Mouse (Mus musculus) T-helper 1 cell (primary cell): ENCODE measurements at regions not wholly inside any gene's neighbourhood (a gene's known extent, or its start where the extent isn't known, plus 50 kb on each side); places are given as distances from the start of the nearest gene placed in this dataset.
"Not testable (repeated sequence)": the region's sequence is repeated elsewhere in the genome, so short reads cannot be mapped to it uniquely, and the experiment has no call there.

Experiments
- in situ Hi-C: fragments of 300-600 bp; cut with MboI, MseI; formaldehyde crosslinking; loops from one replicate; pipeline ENCODE4 v1.15.1; 2025; ENCODE audit warnings: high pct_unique_total_duplicates

- in situ Hi-C loops = no loop called here
Observed at GRCm38 (mm10) chr3:49686182-49686895, 70.8 kb downstream of the Pcdh18 start.

GRCm38 (mm10) chr3:49674921-49675320 lies 82.2 kb downstream of the Pcdh18 start:
- in situ Hi-C loops = no loop called here

GRCm38 (mm10) chr3:49672685-49673184 lies 84.4 kb downstream of the Pcdh18 start:
- in situ Hi-C loops = no loop called here

GRCm38 (mm10) chr3:49667543-49668338 lies 89.4 kb downstream of the Pcdh18 start:
- in situ Hi-C loops = no loop called here

- in situ Hi-C loops = no loop called here
Observed at GRCm38 (mm10) chr3:49666516-49666915, 90.6 kb downstream of the Pcdh18 start.

GRCm38 (mm10) chr3:49648895-49649175 lies 108.3 kb downstream of the Pcdh18 start:
- in situ Hi-C loops = no loop called here

GRCm38 (mm10) chr3:49648040-49648894 lies 108.9 kb downstream of the Pcdh18 start:
- in situ Hi-C loops = no loop called here

- in situ Hi-C loops = no loop called here
Observed at GRCm38 (mm10) chr3:49644993-49645392, 112.1 kb downstream of the Pcdh18 start.

- in situ Hi-C loops = no loop called here
Observed at GRCm38 (mm10) chr3:49643871-49644270, 113.3 kb downstream of the Pcdh18 start.

GRCm38 (mm10) chr3:49641966-49642758 lies 115.0 kb downstream of the Pcdh18 start:
- in situ Hi-C loops = no loop called here

- in situ Hi-C loops = no loop called here
Observed at GRCm38 (mm10) chr3:49641411-49641810, 115.7 kb downstream of the Pcdh18 start.

- in situ Hi-C loops = no loop called here
Observed at GRCm38 (mm10) chr3:49638601-49639000, 118.5 kb downstream of the Pcdh18 start.

- in situ Hi-C loops = no loop called here
Observed at GRCm38 (mm10) chr3:49636676-49637075, 120.4 kb downstream of the Pcdh18 start.

- in situ Hi-C loops = no loop called here
Observed at GRCm38 (mm10) chr3:49592706-49593451, 164.2 kb downstream of the Pcdh18 start.

GRCm38 (mm10) chr3:49590234-49590633 lies 166.9 kb downstream of the Pcdh18 start:
- in situ Hi-C loops = no loop called here

- in situ Hi-C loops = no loop called here
Observed at GRCm38 (mm10) chr3:49586531-49587168, 170.5 kb downstream of the Pcdh18 start.

GRCm38 (mm10) chr3:49585962-49586361 lies 171.2 kb downstream of the Pcdh18 start:
- in situ Hi-C loops = not testable (repeated sequence)

- in situ Hi-C loops = loop anchor here (10.0 kb wide), 1 partner anchor 972 kb away; no protein-coding TSS in a partner anchor
Observed at GRCm38 (mm10) chr3:49566769-49567729, 190.1 kb downstream of the Pcdh18 start.

- in situ Hi-C loops = no loop called here
Observed at GRCm38 (mm10) chr3:49527642-49528041, 229.5 kb downstream of the Pcdh18 start.
